Mouse (Mus musculus) stomach, embryonic 16.5 days (tissue): ENCODE results near the gene Qdpr. TPM values are rescaled to one million over a fixed set of nuclear protein-coding genes. Genes with fewer than 3 reads are reported as not detected.

Experiments
- ATAC-seq: fragments of 200-750 bp; cut with Nextera tagmentation; 2 replicates; pipeline ENCODE4 v1.8.0; 2017; ENCODE audit warnings: moderate number of reproducible peaks, moderate TSS enrichment; ENCODE audit not compliant: insufficient read depth, low FRiP score
- H3K27ac ChIP-seq: fragments of 300-500 bp; sonication (generic); 2 replicates; pipeline ENCODE4 v1.5.1; 2014; ENCODE audit warnings: low read length
- H3K27me3 ChIP-seq: fragments of 300-500 bp; sonication (generic); 2 replicates; pipeline ENCODE4 v1.6.1; 2014; ENCODE audit warnings: low read length, control low read depth, mixed read lengths; ENCODE audit not compliant: control insufficient read depth, insufficient read depth
- H3K36me3 ChIP-seq: fragments of 300-500 bp; sonication (generic); 2 replicates; pipeline ENCODE4 v1.6.1; 2014; ENCODE audit warnings: low read length; ENCODE audit not compliant: control insufficient read depth, insufficient read depth
- H3K4me1 ChIP-seq: fragments of 300-500 bp; sonication (generic); 2 replicates; pipeline ENCODE4 v1.6.1; 2014; ENCODE audit warnings: low read length, control low read depth, mixed read lengths; ENCODE audit not compliant: control insufficient read depth, insufficient read depth
- H3K4me2 ChIP-seq: fragments of 300-500 bp; sonication (generic); 2 replicates; pipeline ENCODE4 v1.6.1; 2014; ENCODE audit warnings: low read depth, low read length, mixed read lengths
- H3K4me3 ChIP-seq: fragments of 300-500 bp; sonication (generic); replicated peaks from 2 replicates; pipeline ENCODE4 v1.5.1; 2014; ENCODE audit warnings: mild to moderate bottlenecking, low read length
- H3K9ac ChIP-seq: fragments of 300-500 bp; sonication (generic); 2 replicates; pipeline ENCODE4 v1.6.1; 2014; ENCODE audit warnings: low read length
- H3K9me3 ChIP-seq: fragments of 300-500 bp; sonication (generic); replicated peaks from 2 replicates; pipeline ENCODE4 v1.6.1; 2016; ENCODE audit warnings: low read length, control low read depth; ENCODE audit not compliant: control insufficient read depth
- WGBS: fragments of 180-500 bp; shearing (Covaris S2); extraction: QIAGEN DNeasy Blood & Tissue Kit; methylation state at CpG from one replicate; pipeline ENCODE4 v1.1.7; 2014; 5-methylcytosine and 5-hydroxymethylcytosine counted together
- polyA plus RNA-seq: library from polyadenylated mRNA; unstranded; fragments of >200 nt; fragmentation: Nextera tagmentation; extraction: Ambion mirVana; gene quantifications from 2 replicates; pipeline ENCODE4 v1.2.1, GENCODE M21; 2015

The Qdpr gene
- 124 and 145 TPM in 2 replicates for polyA plus RNA-seq

GRCm38 (mm10) chr5:45449831-45450716 is at the start of gene Qdpr:
TSS of gene Qdpr (minus strand) at chr5:45450236.
- peak within 1 kb of the TSS; percentile 81 for H3K9ac ChIP-seq
- H3K4me1 ChIP-seq = peaks cover 11% of the 10 kb centered on the region
- under 1% methylated on average over 70 of the region's 70 CpGs for WGBS
- peak within 1 kb of the TSS; percentile 87 for H3K27ac ChIP-seq
- ATAC-seq = peak; percentile 99
- H3K9me3 ChIP-seq = no peaks in the 10 kb centered on the region
- H3K36me3 ChIP-seq = no peaks in the 10 kb centered on the region
- H3K4me3 ChIP-seq = peak within 1 kb of the TSS; percentile 80
- no peaks in the 10 kb centered on the region for H3K27me3 ChIP-seq
- peak within 1 kb of the TSS; percentile 89 for H3K4me2 ChIP-seq

- Histone ChIP-seq H3K9me3 (no peaks in the 10 kb centered on the region), H3K27me3 (no peaks in the 10 kb centered on the region), H3K9ac (no peak overlapping the region), H3K4me3 (no peak overlapping the region), H3K36me3 (peaks cover 26% of the 10 kb centered on the region), H3K4me2 (no peak overlapping the region), H3K4me1 (peaks cover 12% of the 10 kb centered on the region), H3K27ac (no peak overlapping the region)
- no peak for ATAC-seq
- WGBS = 89% methylated on average over 5 of the region's 5 CpGs
These were observed 47.5 kb upstream of the Qdpr start for GRCm38 (mm10) chr5:45497564-45497963.

GRCm38 (mm10) chr5:45496930-45497550 is 47.0 kb upstream of the Qdpr start:
- Histone ChIP-seq H3K27me3 (no peaks in the 10 kb centered on the region), H3K36me3 (peaks cover 25% of the 10 kb centered on the region), H3K4me2 (no peak overlapping the region), H3K9me3 (no peaks in the 10 kb centered on the region), H3K4me1 (peaks cover 12% of the 10 kb centered on the region), H3K9ac (no peak overlapping the region), H3K27ac (no peak overlapping the region), H3K4me3 (no peak overlapping the region)
- ATAC-seq = no peak
- WGBS = 86% methylated on average over 12 of the region's 12 CpGs

GRCm38 (mm10) chr5:45496479-45496878 is 46.4 kb upstream of the Qdpr start:
- WGBS = 82% methylated on average over 4 of the region's 4 CpGs
- Histone ChIP-seq H3K9me3 (no peaks in the 10 kb centered on the region), H3K4me3 (no peak overlapping the region), H3K36me3 (peaks cover 22% of the 10 kb centered on the region), H3K9ac (no peak overlapping the region), H3K4me1 (peaks cover 12% of the 10 kb centered on the region), H3K27me3 (no peaks in the 10 kb centered on the region), H3K27ac (no peak overlapping the region), H3K4me2 (no peak overlapping the region)
- no peak for ATAC-seq

GRCm38 (mm10) chr5:45496042-45496441 is 46.0 kb upstream of the Qdpr start:
- H3K9ac ChIP-seq = no peak overlapping the region
- H3K4me2 ChIP-seq = no peak overlapping the region
- H3K9me3 ChIP-seq = no peaks in the 10 kb centered on the region
- peaks cover 22% of the 10 kb centered on the region for H3K36me3 ChIP-seq
- ATAC-seq = no peak
- H3K4me1 ChIP-seq = peaks cover 12% of the 10 kb centered on the region
- no peaks in the 10 kb centered on the region for H3K27me3 ChIP-seq
- no peak overlapping the region for H3K4me3 ChIP-seq
- H3K27ac ChIP-seq = no peak overlapping the region

GRCm38 (mm10) chr5:45495429-45495975 is 45.5 kb upstream of the Qdpr start:
- H3K27me3 ChIP-seq = no peaks in the 10 kb centered on the region
- no peak for ATAC-seq
- H3K27ac ChIP-seq = no peak overlapping the region
- H3K4me1 ChIP-seq = peaks cover 12% of the 10 kb centered on the region
- 78% methylated on average over 3 of the region's 3 CpGs for WGBS
- H3K4me2 ChIP-seq = no peak overlapping the region
- no peaks in the 10 kb centered on the region for H3K9me3 ChIP-seq
- H3K36me3 ChIP-seq = peaks cover 22% of the 10 kb centered on the region
- H3K9ac ChIP-seq = no peak overlapping the region
- H3K4me3 ChIP-seq = no peak overlapping the region

GRCm38 (mm10) chr5:45494093-45494755 is 44.2 kb upstream of the Qdpr start:
- Histone ChIP-seq H3K36me3 (peaks cover 15% of the 10 kb centered on the region; the same call in 1 of the 2 replicates), H3K4me1 (peaks cover 12% of the 10 kb centered on the region), H3K4me3 (peak overlapping the region; percentile 87), H3K9me3 (no peaks in the 10 kb centered on the region), H3K27me3 (no peaks in the 10 kb centered on the region), H3K9ac (peak overlapping the region; percentile 84), H3K27ac (peak overlapping the region; percentile 85), H3K4me2 (peak overlapping the region; percentile 92)
- WGBS = 53% methylated on average over 9 of the region's 9 CpGs
- no peak for ATAC-seq

- H3K27ac ChIP-seq = peak within 1 kb of the TSS; percentile 85
- H3K4me2 ChIP-seq = peak within 1 kb of the TSS; percentile 92
- no peaks in the 10 kb centered on the region for H3K27me3 ChIP-seq
- WGBS = under 1% methylated on average over 78 of the region's 78 CpGs
- peak; percentile 97 for ATAC-seq
- peaks cover 12% of the 10 kb centered on the region for H3K4me1 ChIP-seq
- H3K4me3 ChIP-seq = peak within 1 kb of the TSS; percentile 87
- H3K9me3 ChIP-seq = no peaks in the 10 kb centered on the region
- peaks cover 15% of the 10 kb centered on the region; the same call in 1 of the 2 replicates for H3K36me3 ChIP-seq
- peak within 1 kb of the TSS; percentile 84 for H3K9ac ChIP-seq
These were observed 43.4 kb upstream of the Qdpr start, which contains the start of gene Lap3 for GRCm38 (mm10) chr5:45493191-45494092. TSS of gene Lap3 (plus strand) at chr5:45493374.
